Mouse (Mus musculus): Measurements from ENCODE around the gene Atp6v1c2. TPM values are rescaled to one million over a fixed set of nuclear protein-coding genes. Genes with fewer than 3 reads are reported as not detected.

Gene Atp6v1c2
- polyA plus RNA-seq, 1 experiment from 2014 or later: not detected

GRCm38 (mm10) chr12:17239428-17239688, 89.8 kb downstream of the Atp6v1c2 start:
- Histone ChIP-seq H3K4me3 (ENCODE audit: low read depth, low read length) (no peak overlapping the region), H3K4me2 (replicated peaks; ENCODE audit: low read depth) (no peak overlapping the region), H3K9me3 (ENCODE audit: control insufficient read depth) (no peaks in the 10 kb centered on the region), H3K36me3 (ENCODE audit: control insufficient read depth, insufficient read depth) (no peaks in the 10 kb centered on the region), H3K27ac (ENCODE audit: low read depth, low read length) (no peak overlapping the region), H3K4me1 (replicated peaks; ENCODE audit: control insufficient read depth, insufficient read depth, low read length) (no peaks in the 10 kb centered on the region), H3K9ac (ENCODE audit: low read depth, low read length) (no peak overlapping the region), H3K27me3 (replicated peaks; ENCODE audit: control insufficient read depth, insufficient read depth, low read length) (no peaks in the 10 kb centered on the region)
- no peak for ATAC-seq
- TF ChIP-seq CTCF (IDR thresholded peaks at IDR 0.05; ENCODE audit: low read depth): no peak

- ATAC-seq: no peak
- WGBS: 58% methylated on average over 12 of the region's 12 CpGs
Measured at GRCm38 (mm10) chr12:17238588-17239427, 90.4 kb downstream of the Atp6v1c2 start.

GRCm38 (mm10) chr12:17235535-17236313, 93.4 kb downstream of the Atp6v1c2 start:
- ATAC-seq: no peak
- Histone ChIP-seq H3K27ac (ENCODE audit: low read depth, low read length) (no peak overlapping the region), H3K9ac (ENCODE audit: low read depth, low read length) (no peak overlapping the region), H3K9me3 (ENCODE audit: control insufficient read depth) (no peaks in the 10 kb centered on the region), H3K27me3 (replicated peaks; ENCODE audit: control insufficient read depth, insufficient read depth, low read length) (no peaks in the 10 kb centered on the region), H3K4me3 (ENCODE audit: low read depth, low read length) (no peak overlapping the region), H3K4me2 (replicated peaks; ENCODE audit: low read depth) (no peak overlapping the region), H3K36me3 (ENCODE audit: control insufficient read depth, insufficient read depth) (no peaks in the 10 kb centered on the region), H3K4me1 (replicated peaks; ENCODE audit: control insufficient read depth, insufficient read depth, low read length) (no peaks in the 10 kb centered on the region)
- WGBS: 50% methylated on average over 11 of the region's 11 CpGs
- no peak for TF ChIP-seq CTCF (IDR thresholded peaks at IDR 0.05; ENCODE audit: low read depth)

More at GRCm38 (mm10) chr12:17238588-17239427, 90.4 kb downstream of the Atp6v1c2 start:
- Histone ChIP-seq H3K27ac (ENCODE audit: low read depth, low read length) (no peak overlapping the region), H3K36me3 (ENCODE audit: control insufficient read depth, insufficient read depth) (no peaks in the 10 kb centered on the region), H3K4me3 (ENCODE audit: low read depth, low read length) (no peak overlapping the region), H3K4me2 (replicated peaks; ENCODE audit: low read depth) (no peak overlapping the region), H3K4me1 (replicated peaks; ENCODE audit: control insufficient read depth, insufficient read depth, low read length) (no peaks in the 10 kb centered on the region), H3K9me3 (ENCODE audit: control insufficient read depth) (no peaks in the 10 kb centered on the region), H3K27me3 (replicated peaks; ENCODE audit: control insufficient read depth, insufficient read depth, low read length) (no peaks in the 10 kb centered on the region), H3K9ac (ENCODE audit: low read depth, low read length) (no peak overlapping the region)
- TF ChIP-seq CTCF (IDR thresholded peaks at IDR 0.05; ENCODE audit: low read depth): no peak

Small RNA genes within 50 kb of the gene (microRNA-seq; reads per million reads assigned to microRNA genes)
- 5.7 reads per million, percentile 16 among the genes with 10 or more reads in this experiment for gene Mir3066

Other genes starting within 250 kb of the Atp6v1c2 start
- gene Kcnf1, start 152.5 kb downstream of the Atp6v1c2 start, polyA plus RNA-seq (2015; fragmentation: Nextera tagmentation; extraction: Ambion mirVana): 1.2 and 1.4 TPM in 2 replicates
- 171 and 184 TPM in 2 replicates for gene Pdia6, start 62.8 kb downstream of the Atp6v1c2 start, polyA plus RNA-seq (2015; fragmentation: Nextera tagmentation; extraction: Ambion mirVana)
- gene Nol10, start 19.1 kb upstream of the Atp6v1c2 start, polyA plus RNA-seq (2015; fragmentation: Nextera tagmentation; extraction: Ambion mirVana): 5.2 and 5.3 TPM in 2 replicates
- 86.7 and 87.8 TPM in 2 replicates for gene Odc1, start 215.4 kb upstream of the Atp6v1c2 start, polyA plus RNA-seq (2015; fragmentation: Nextera tagmentation; extraction: Ambion mirVana)

All from intestine, postnatal 0 days (tissue).